Mouse (Mus musculus) MEL (cell line): ENCODE data around the gene Hp1bp3. TPM values are rescaled to one million over a fixed set of nuclear protein-coding genes. Genes with fewer than 3 reads are reported as not detected.

Experiments
- DNase-seq: peaks from one replicate; pipeline ENCODE4 v3.0.0; 2011; ENCODE audit warnings: low read depth, low spot score
- H3K27ac ChIP-seq: 2 replicates; pipeline ENCODE4 v1.5.1; 2012; ENCODE audit warnings: low read depth, mild to moderate bottlenecking, control low read depth, low read length, moderate library complexity; ENCODE audit not compliant: control insufficient read depth
- H3K27me3 ChIP-seq, 2 experiments: fragments of 150-350 bp in 1 of 2; sonication (generic) in 1 of 2; 2 replicates each; pipeline ENCODE4 v1.6.1; 2012; ENCODE audit warnings: low read length in 2 of 2, mild to moderate bottlenecking in 2 of 2, improper control_type of control experiment in 1 of 2, moderate library complexity in 1 of 2; ENCODE audit not compliant: insufficient read depth in 2 of 2, control insufficient read depth in 1 of 2
- H3K36me3 ChIP-seq, 2 experiments: 2 replicates each; pipeline ENCODE4 v1.6.1; 2012 to 2014; ENCODE audit warnings: low read length in 2 of 2, improper control_type of control experiment in 1 of 2, inconsistent platforms in 1 of 2, mild to moderate bottlenecking in 1 of 2; ENCODE audit not compliant: insufficient read depth in 2 of 2, control insufficient read depth in 1 of 2
- H3K4me1 ChIP-seq, 2 experiments: fragments of 150-350 bp in 1 of 2; sonication (generic) in 1 of 2; 2 replicates each; pipeline ENCODE4 v1.6.1; 2012; ENCODE audit warnings: low read length in 2 of 2, improper control_type of control experiment in 1 of 2, mild to moderate bottlenecking in 1 of 2; ENCODE audit not compliant: insufficient read depth in 2 of 2, control insufficient read depth in 1 of 2
- H3K4me3 ChIP-seq, 2 experiments: fragments of 150-350 bp in 1 of 2; sonication (generic) in 1 of 2; 2 replicates each; pipeline ENCODE4 v1.5.1; 2012; ENCODE audit warnings: low read depth in 2 of 2, low read length in 2 of 2, mild to moderate bottlenecking in 2 of 2, moderate library complexity in 2 of 2, control low read depth in 1 of 2, improper control_type of control experiment in 1 of 2; ENCODE audit not compliant: control insufficient read depth in 1 of 2, insufficient read depth in 1 of 2
- H3K79me2 ChIP-seq: 2 replicates; pipeline ENCODE4 v1.6.1; 2012; ENCODE audit warnings: mild to moderate bottlenecking, low read length, moderate library complexity; ENCODE audit not compliant: control insufficient read depth, poor library complexity, insufficient read depth
- H3K9ac ChIP-seq: 2 replicates; pipeline ENCODE4 v1.6.1; 2012; ENCODE audit warnings: low read depth, mild to moderate bottlenecking, control low read depth, low read length, moderate library complexity; ENCODE audit not compliant: control insufficient read depth, poor library complexity, severe bottlenecking
- H3K9me3 ChIP-seq: fragments of 150-350 bp; sonication (generic); replicated peaks from 2 replicates; pipeline ENCODE4 v1.6.1; 2012; ENCODE audit warnings: mild to moderate bottlenecking, low read length, improper control_type of control experiment, moderate library complexity; ENCODE audit not compliant: insufficient read depth
- BHLHE40 ChIP-seq: IDR thresholded peaks from 2 replicates; pipeline ENCODE4 v1.6.1; 2012; ENCODE audit warnings: low read depth, mild to moderate bottlenecking, inconsistent platforms, low read length, improper control_type of control experiment, borderline replicate concordance
- CHD1 ChIP-seq: IDR thresholded peaks from 2 replicates; pipeline ENCODE4 v1.6.1; 2012; ENCODE audit warnings: low read depth, mild to moderate bottlenecking, inconsistent platforms, low read length, improper control_type of control experiment
- CTCF ChIP-seq, 3 experiments: IDR thresholded peaks in 2 of 3; conservative IDR thresholded peaks in 1 of 3; 2 replicates each; pipeline ENCODE4 v1.5.1; 2011 to 2012; ENCODE audit warnings: low read length in 3 of 3, low read depth in 2 of 3, mild to moderate bottlenecking in 2 of 3, improper control_type of control experiment in 1 of 3, inconsistent platforms in 1 of 3, mixed read lengths in 1 of 3, moderate library complexity in 1 of 3; ENCODE audit not compliant: control insufficient read depth in 1 of 3, insufficient read depth in 1 of 3, poor library complexity in 1 of 3, severe bottlenecking in 1 of 3
- ELF1 ChIP-seq: IDR thresholded peaks from 2 replicates; pipeline ENCODE4 v1.6.1; 2014; ENCODE audit warnings: low read depth, mild to moderate bottlenecking, inconsistent platforms, low read length, improper control_type of control experiment, moderate library complexity
- HCFC1 ChIP-seq: IDR thresholded peaks from 2 replicates; pipeline ENCODE4 v1.6.1; 2012; ENCODE audit warnings: low read depth, mild to moderate bottlenecking, inconsistent platforms, low read length, improper control_type of control experiment, moderate library complexity
- JUND ChIP-seq: IDR thresholded peaks from 2 replicates; pipeline ENCODE4 v1.6.1; 2011; ENCODE audit warnings: low read depth, mild to moderate bottlenecking, improper control_type of control experiment, low read length
- MXI1 ChIP-seq: IDR thresholded peaks from 2 replicates; pipeline ENCODE4 v1.6.1; 2011; ENCODE audit warnings: mild to moderate bottlenecking, low read depth, low read length, improper control_type of control experiment
- MYB ChIP-seq: IDR thresholded peaks from 2 replicates; pipeline ENCODE4 v1.6.1; 2011; ENCODE audit warnings: mild to moderate bottlenecking, low read depth, low read length, improper control_type of control experiment
- RAD21 ChIP-seq: IDR thresholded peaks from 2 replicates; pipeline ENCODE4 v1.6.1; 2011; ENCODE audit warnings: mild to moderate bottlenecking, low read depth, low read length, improper control_type of control experiment
- SMC3 ChIP-seq: IDR thresholded peaks from 2 replicates; pipeline ENCODE4 v1.6.1; 2011; ENCODE audit warnings: low read depth, low read length, improper control_type of control experiment
- TAL1 ChIP-seq: IDR thresholded peaks from 2 replicates; pipeline ENCODE4 v1.6.1; 2012; ENCODE audit warnings: mild to moderate bottlenecking, inconsistent platforms, low read length, moderate library complexity, mixed read lengths
- TCF12 ChIP-seq: IDR thresholded peaks from 2 replicates; pipeline ENCODE4 v1.6.1; 2014; ENCODE audit warnings: low read depth, mild to moderate bottlenecking, inconsistent platforms, low read length, improper control_type of control experiment, moderate library complexity
- UBTF ChIP-seq: IDR thresholded peaks from 2 replicates; pipeline ENCODE4 v1.6.1; 2012; ENCODE audit warnings: low read depth, mild to moderate bottlenecking, inconsistent platforms, low read length, improper control_type of control experiment, moderate library complexity, borderline replicate concordance; ENCODE audit not compliant: insufficient read depth
- USF1 ChIP-seq: IDR thresholded peaks from 2 replicates; pipeline ENCODE4 v1.6.1; 2014; ENCODE audit warnings: low read depth, mild to moderate bottlenecking, inconsistent platforms, low read length, improper control_type of control experiment, moderate library complexity
- USF2 ChIP-seq, 2 experiments: IDR thresholded peaks; 2 replicates each; pipeline ENCODE4 v1.6.1; 2011 to 2012; ENCODE audit warnings: improper control_type of control experiment in 2 of 2, low read length in 2 of 2, borderline replicate concordance in 1 of 2, inconsistent platforms in 1 of 2, low read depth in 1 of 2, mild to moderate bottlenecking in 1 of 2; ENCODE audit not compliant: insufficient read depth in 1 of 2
- ZKSCAN1 ChIP-seq: IDR thresholded peaks from 2 replicates; pipeline ENCODE4 v1.6.1; 2012; ENCODE audit warnings: low read depth, mild to moderate bottlenecking, inconsistent platforms, low read length, improper control_type of control experiment, moderate library complexity
- ZMIZ1 ChIP-seq: IDR thresholded peaks from 2 replicates; pipeline ENCODE4 v1.6.1; 2012; ENCODE audit warnings: low read depth, mild to moderate bottlenecking, inconsistent platforms, low read length, improper control_type of control experiment, moderate library complexity
- ZNF384 ChIP-seq: IDR thresholded peaks from 2 replicates; pipeline ENCODE4 v1.6.1; 2012; ENCODE audit warnings: low read depth, mild to moderate bottlenecking, inconsistent platforms, low read length, improper control_type of control experiment
- polyA plus RNA-seq, 2 experiments: library from polyadenylated mRNA; stranded (reverse) in 1 of 2; unstranded in 1 of 2; fragments of >175 nt in 1 of 2; fragments of >200 nt in 1 of 2; gene quantifications; 2 replicates each; pipeline versions ENCODE4 v1.2.1 to v1.2.4; 2012; ENCODE audit warnings: low replicate concordance in 2 of 2, low read depth in 1 of 2; ENCODE audit not compliant: insufficient read length in 2 of 2, insufficient read depth in 1 of 2, missing spikeins in 1 of 2
- total RNA-seq: library from RNA; depleted of rRNA; stranded (reverse); fragments of 300-350 nt; gene quantifications from 2 replicates; pipeline ENCODE4 v1.2.3, GENCODE M21; 2012

The Hp1bp3 gene
- total and polyA plus RNA-seq, 3 experiments: 45.1 to 74.0 TPM; not detected in 1

GRCm38 (mm10) chr4:138252231-138252630 is 36.1 kb downstream of the Hp1bp3 start:
- no peak for DNase-seq
- Histone ChIP-seq H3K4me3 (no peak overlapping the region), H3K9me3 (no peaks in the 10 kb centered on the region), H3K27me3 (no peaks in the 10 kb centered on the region), H3K27ac (no peak overlapping the region), H3K79me2 (no peaks in the 10 kb centered on the region), H3K4me1 (peaks cover 0 to 10% of the 10 kb centered on the region in 2 experiments; a peak in 3 of 4 replicates), H3K9ac (no peak overlapping the region)
- TF ChIP-seq ELF1: no peak
- TF ChIP-seq CHD1: no peak
- no peak for TF ChIP-seq MYB
- TF ChIP-seq ZMIZ1: no peak
- no peak for TF ChIP-seq UBTF
- TF ChIP-seq RAD21: no peak
- no peak for TF ChIP-seq JUND
- TF ChIP-seq, all 39 proteins: peak for 0
- H3K36me3 ChIP-seq: 0 out of 4 replicates have a peak, but pooled peaks cover 0 to 3% of the 10 kb centered on the region in 2 experiments

- Histone ChIP-seq H3K9me3 (no peaks in the 10 kb centered on the region), H3K4me1 (no peaks in the 10 kb centered on the region), H3K9ac (no peak overlapping the region), H3K4me3 (no peak overlapping the region), H3K27me3 (no peaks in the 10 kb centered on the region), H3K36me3 (no peaks in the 10 kb centered on the region), H3K79me2 (no peaks in the 10 kb centered on the region), H3K27ac (no peak overlapping the region)
- DNase-seq: no peak
- no peak for TF ChIP-seq USF1
- no peak for TF ChIP-seq ZKSCAN1
- TF ChIP-seq BHLHE40: no peak
- TF ChIP-seq ZNF384: no peak
- TF ChIP-seq MYB: no peak
- no peak for TF ChIP-seq TAL1
- no peak for TF ChIP-seq MXI1
- no peak for TF ChIP-seq SMC3
- no peak for TF ChIP-seq TCF12
- TF ChIP-seq HCFC1: no peak
- no peak for TF ChIP-seq USF2 (IDR thresholded peaks at IDR 0.05; ENCODE audit: borderline replicate concordance in 1 of 2, insufficient read depth in 1 of 2, low read depth in 1 of 2, low read length in 2 of 2)
- no peak for TF ChIP-seq CTCF (IDR thresholded peaks at IDR 0.05 in 2 of 3, conservative IDR thresholded peaks at IDR 0.05 in 1 of 3; ENCODE audit: control insufficient read depth in 1 of 3, insufficient read depth in 1 of 3, low read depth in 2 of 3, low read length in 3 of 3, poor library complexity in 1 of 3, severe bottlenecking in 1 of 3)
Measured at GRCm38 (mm10) chr4:138257116-138257687, 41.1 kb downstream of the Hp1bp3 start.
